Mouse (Mus musculus): Measurements from ENCODE around the gene Tmbim7. TPM values are rescaled to one million over a fixed set of nuclear protein-coding genes. Genes with fewer than 3 reads are reported as not detected.
"Not testable (repeated sequence)": the region's sequence is repeated elsewhere in the genome, so short reads cannot be mapped to it uniquely, and the experiment has no call there.

The Tmbim7 gene
- not detected in 2 replicates for polyA plus RNA-seq (2012; ENCODE audit: insufficient read depth, insufficient read length, missing spikeins)

DNA sequence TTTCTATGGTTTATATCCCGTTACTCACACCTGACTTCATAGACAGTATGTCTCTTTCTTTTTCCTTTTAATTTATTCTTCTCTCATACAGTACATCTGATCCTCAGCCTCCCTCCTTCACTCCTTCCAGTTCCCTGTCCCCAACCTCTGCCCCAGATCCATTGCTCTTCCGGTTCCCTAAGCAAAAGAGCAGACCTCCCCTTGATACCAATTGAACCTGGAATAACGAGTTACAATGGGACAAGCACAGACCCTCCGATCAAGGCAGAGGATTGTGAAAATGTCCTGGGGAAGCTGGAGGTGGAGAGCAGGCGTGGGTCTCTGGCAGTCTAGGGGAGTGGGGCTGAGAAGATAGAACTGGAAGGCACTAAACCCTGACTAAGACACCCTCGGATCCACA is at the start of gene Tmbim7:
TSS of gene Tmbim7 (plus strand) at position 301 of the 400 bp plus-strand sequence.
- H3K4me1 ChIP-seq (ENCODE audit: control insufficient read depth, insufficient read depth, insufficient read length, low read length), result no peaks in the 10 kb centered on the region
- no peak within 1 kb of the TSS for H3K4me3 ChIP-seq (ENCODE audit: insufficient read depth, low read depth, low read length)
- H3K27ac ChIP-seq (replicated peaks; ENCODE audit: low read depth, low read length), result no peak within 1 kb of the TSS

DNA sequence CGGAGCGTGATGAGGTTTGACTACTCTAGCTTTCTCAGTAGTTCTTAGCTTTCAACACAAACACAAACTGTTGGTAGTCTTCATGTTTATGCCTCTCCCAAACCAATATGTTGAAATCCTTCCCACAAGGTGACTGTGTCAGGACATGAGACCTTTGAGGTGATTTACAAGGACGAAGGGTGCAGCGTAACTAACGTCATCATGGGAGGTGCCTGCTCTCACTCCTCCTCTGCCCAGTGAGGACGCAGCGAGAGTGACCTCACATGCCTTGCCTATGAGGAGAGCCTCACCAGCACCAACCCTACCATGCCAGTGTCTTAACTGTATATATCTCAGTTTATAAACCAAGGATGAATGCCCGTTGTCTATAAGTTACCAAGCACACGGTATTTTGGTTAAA is 43.9 kb upstream of the Tmbim7 start:
- Histone ChIP-seq H3K27ac (replicated peaks; ENCODE audit: low read depth, low read length) (no peak overlapping the region), H3K4me3 (ENCODE audit: insufficient read depth, low read depth, low read length) (no peak overlapping the region), H3K4me1 (ENCODE audit: control insufficient read depth, insufficient read depth, insufficient read length, low read length) (no peaks in the 10 kb centered on the region)

DNA sequence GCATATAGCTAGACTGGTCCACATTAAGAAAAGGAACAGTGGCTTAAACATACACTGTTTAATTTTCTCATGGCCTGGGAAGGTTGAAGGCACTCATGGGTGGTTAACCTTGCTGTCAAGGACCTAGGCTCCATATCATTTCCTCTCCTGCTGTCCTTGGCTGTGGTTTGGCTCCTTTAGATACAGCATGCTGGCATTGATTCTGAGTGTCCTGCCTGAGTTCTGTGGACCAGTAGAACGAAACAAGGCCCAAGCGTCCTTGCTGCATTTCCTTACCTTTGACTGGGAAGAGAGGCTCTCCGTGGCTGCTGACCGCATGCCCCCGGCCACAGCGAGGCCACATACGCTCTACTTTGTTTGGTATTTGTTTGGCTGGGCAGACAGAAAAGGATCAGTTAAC is 41.7 kb upstream of the Tmbim7 start:
- no peak overlapping the region for H3K27ac ChIP-seq (replicated peaks; ENCODE audit: low read depth, low read length)
- no peaks in the 10 kb centered on the region for H3K4me1 ChIP-seq (ENCODE audit: control insufficient read depth, insufficient read depth, insufficient read length, low read length)
- no peak overlapping the region for H3K4me3 ChIP-seq (ENCODE audit: insufficient read depth, low read depth, low read length)

DNA sequence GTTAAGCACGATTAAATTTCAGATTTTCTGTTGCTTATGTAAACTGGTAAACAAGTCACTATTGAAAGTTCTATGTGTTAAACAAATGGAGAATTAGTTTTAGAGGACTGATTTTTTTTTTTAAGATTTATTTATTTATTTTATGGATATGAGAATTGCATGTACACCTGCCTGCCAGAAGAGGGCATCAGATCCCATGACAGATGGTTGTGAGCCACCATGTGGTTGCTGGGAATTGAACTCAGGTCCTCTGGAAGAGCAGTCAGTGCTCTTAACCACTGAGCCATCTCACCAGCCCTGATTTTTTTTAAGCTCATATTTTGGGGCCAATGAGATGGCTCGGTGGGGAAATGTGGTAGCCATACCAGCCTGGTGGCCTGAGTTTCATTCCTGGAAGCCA is 39.1 kb upstream of the Tmbim7 start:
- H3K27ac ChIP-seq (replicated peaks; ENCODE audit: low read depth, low read length); H3K4me3 ChIP-seq (ENCODE audit: insufficient read depth, low read depth, low read length); H3K4me1 ChIP-seq (ENCODE audit: control insufficient read depth, insufficient read depth, insufficient read length, low read length): not testable (repeated sequence)

DNA sequence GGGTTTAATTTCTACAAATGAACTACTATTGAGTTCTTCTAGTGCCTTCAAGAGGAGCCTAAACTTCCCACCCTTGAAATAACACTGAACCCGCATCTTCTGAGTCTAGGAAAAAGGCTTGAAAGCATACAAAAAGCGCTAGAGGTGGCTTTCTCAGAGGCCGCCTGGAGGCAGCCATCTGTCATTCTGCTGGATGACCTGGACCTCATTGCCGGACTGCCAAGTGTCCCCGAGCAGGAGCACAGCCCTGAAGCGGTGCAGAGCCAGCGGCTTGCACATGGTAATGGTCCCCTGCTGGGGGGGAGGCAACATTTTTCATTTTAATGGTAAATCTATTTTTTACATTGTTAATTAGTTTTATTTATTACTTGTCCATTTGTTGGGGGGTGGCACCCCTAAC is 30.5 kb upstream of the Tmbim7 start:
- Histone ChIP-seq H3K4me1 (ENCODE audit: control insufficient read depth, insufficient read depth, insufficient read length, low read length) (no peaks in the 10 kb centered on the region), H3K27ac (replicated peaks; ENCODE audit: low read depth, low read length) (no peak overlapping the region)

DNA sequence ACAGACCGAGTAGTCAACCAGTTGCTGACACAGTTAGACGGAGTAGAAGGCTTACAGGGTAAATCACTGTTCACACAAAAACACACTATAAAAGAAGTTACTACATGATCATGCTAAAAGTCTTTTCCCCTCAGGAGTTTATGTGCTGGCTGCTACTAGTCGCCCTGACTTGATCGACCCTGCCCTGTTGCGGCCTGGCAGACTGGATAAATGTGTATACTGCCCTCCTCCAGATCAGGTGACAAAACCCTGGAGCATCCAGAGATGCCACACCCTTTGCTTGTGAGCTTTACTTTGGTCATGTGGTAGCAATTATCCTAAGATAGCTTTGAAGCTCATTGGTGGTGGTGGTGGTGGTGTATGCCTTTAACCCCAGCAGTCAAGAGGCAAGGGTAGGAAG is 20.9 kb upstream of the Tmbim7 start:
- Histone ChIP-seq H3K4me3 (ENCODE audit: insufficient read depth, low read depth, low read length) (no peak overlapping the region), H3K27ac (replicated peaks; ENCODE audit: low read depth, low read length) (no peak overlapping the region), H3K4me1 (ENCODE audit: control insufficient read depth, insufficient read depth, insufficient read length, low read length) (no peaks in the 10 kb centered on the region)

More for the DNA sequence above, 30.5 kb upstream of the Tmbim7 start:
- H3K4me3 ChIP-seq (ENCODE audit: insufficient read depth, low read depth, low read length), result no peak overlapping the region

DNA sequence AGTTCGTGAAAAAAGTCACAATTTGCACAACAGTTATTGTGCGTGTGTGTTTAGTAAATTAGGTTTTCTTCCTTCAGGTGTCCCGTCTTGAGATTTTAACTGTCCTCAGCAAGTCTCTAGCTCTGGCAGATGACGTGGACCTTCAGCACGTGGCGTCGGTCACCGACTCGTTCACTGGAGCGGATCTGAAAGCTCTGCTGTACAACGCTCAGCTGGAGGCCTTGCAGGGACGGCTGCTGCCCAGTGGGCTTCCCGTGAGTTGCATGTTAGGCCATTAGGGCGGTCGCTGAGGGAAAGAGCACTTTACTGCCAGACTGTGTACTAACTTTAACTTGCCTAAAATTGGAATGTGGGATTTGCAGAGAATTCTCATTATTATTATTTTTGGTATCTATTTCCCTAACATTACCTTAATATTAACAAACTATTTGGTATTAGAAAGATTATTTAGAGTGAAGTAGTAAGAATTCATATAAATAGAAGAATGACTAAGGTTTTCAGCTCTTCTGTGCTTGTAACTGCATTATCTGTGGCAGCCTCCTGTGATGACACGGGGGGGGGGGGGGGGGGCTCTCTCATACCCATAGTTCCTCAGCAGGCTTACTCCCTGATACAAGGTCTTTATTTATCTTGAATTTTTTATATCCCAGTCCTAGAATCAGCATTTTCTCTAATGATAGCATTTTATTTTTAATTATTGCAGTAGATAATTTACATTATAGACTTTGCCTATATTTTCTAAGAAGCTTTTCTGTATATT is 19.3 kb upstream of the Tmbim7 start:
- Histone ChIP-seq H3K4me1 (ENCODE audit: control insufficient read depth, insufficient read depth, insufficient read length, low read length) (no peaks in the 10 kb centered on the region), H3K27ac (replicated peaks; ENCODE audit: low read depth, low read length) (no peak overlapping the region), H3K4me3 (ENCODE audit: insufficient read depth, low read depth, low read length) (no peak overlapping the region)

DNA sequence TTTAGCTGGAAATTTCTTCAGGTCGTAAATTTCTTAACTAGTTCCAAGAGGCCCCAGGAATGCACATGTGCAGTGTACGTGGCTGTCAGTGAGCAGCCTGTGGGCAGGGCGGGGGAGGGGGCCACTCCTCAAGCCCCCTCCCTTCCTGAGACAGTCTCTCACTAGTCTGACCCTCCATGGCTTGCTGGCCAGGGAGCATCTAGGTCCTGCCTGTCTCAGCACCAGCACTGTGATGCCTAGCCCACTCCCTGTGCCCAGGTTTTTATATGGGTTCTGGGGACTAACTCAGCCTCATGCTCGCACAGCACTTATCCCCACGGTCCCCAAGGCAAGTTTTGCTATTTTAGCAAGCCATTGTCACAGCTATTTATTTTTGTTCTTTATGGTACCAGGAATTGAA is 18.7 kb upstream of the Tmbim7 start:
- H3K27ac ChIP-seq (replicated peaks; ENCODE audit: low read depth, low read length), result no peak overlapping the region
- H3K4me1 ChIP-seq (ENCODE audit: control insufficient read depth, insufficient read depth, insufficient read length, low read length), result no peaks in the 10 kb centered on the region
- no peak overlapping the region for H3K4me3 ChIP-seq (ENCODE audit: insufficient read depth, low read depth, low read length)

DNA sequence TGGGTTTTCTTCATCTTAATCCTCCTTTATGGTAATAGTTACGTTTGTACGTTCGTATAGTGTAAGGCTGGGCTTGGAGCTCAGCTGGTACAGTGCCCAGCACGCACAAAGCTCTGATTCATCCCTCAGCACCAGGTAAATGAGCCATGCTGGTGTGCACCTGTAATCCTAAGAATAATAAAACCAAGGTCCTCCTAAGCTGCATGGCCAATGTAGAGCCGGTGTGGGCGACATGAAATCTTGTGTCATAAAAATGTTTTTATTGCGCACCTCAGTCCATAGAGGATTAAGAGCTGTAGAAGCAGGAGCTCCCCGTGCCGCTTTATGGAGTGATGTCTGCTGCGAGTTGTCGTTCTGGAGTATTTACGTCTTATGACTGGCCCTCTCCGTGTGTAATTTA is 17.7 kb upstream of the Tmbim7 start:
- no peak overlapping the region for H3K4me3 ChIP-seq (ENCODE audit: insufficient read depth, low read depth, low read length)
- no peaks in the 10 kb centered on the region for H3K4me1 ChIP-seq (ENCODE audit: control insufficient read depth, insufficient read depth, insufficient read length, low read length)
- no peak overlapping the region for H3K27ac ChIP-seq (replicated peaks; ENCODE audit: low read depth, low read length)

DNA sequence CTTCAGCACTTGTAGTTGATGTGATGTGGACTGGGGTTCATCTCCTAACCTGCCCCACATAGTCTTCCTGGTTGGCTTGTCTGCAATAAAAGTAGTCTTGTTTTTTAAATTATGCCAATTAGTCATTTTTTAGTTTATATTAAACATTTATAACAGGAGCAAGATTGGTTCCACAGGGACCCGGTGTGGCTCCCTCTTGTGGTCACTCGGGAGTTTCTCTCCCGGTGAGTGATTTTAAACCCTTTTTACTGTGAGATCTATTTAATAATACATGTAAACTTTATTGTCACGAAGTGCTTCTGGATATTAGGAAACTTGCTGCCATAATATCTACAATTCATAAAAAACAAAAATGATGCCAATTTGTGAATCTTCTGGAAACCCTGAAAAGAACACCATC is 17.0 kb upstream of the Tmbim7 start:
- Histone ChIP-seq H3K4me1 (ENCODE audit: control insufficient read depth, insufficient read depth, insufficient read length, low read length) (no peaks in the 10 kb centered on the region), H3K27ac (replicated peaks; ENCODE audit: low read depth, low read length) (no peak overlapping the region), H3K4me3 (ENCODE audit: insufficient read depth, low read depth, low read length) (no peak overlapping the region)

DNA sequence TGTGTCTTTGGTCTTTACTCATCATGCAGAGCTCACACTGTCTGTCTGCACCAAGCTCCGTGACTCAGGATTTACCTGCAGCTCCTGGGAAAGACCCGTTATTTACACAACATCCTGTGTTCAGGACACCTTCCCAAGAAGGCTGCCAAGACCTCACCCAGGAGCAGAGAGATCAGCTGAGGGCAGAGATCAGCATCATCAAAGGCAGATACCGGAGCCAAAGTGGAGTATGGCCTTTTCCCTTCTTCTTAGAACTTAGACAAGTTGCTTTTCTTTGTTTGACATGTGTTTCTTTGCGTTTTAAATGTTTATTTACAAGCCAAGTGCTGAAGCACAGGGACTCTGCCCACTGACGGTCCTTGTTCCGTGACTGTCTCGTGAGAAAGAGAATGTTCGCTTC is 15.7 kb upstream of the Tmbim7 start:
- H3K4me1 ChIP-seq (ENCODE audit: control insufficient read depth, insufficient read depth, insufficient read length, low read length), result no peaks in the 10 kb centered on the region
- H3K4me3 ChIP-seq (ENCODE audit: insufficient read depth, low read depth, low read length), result no peak overlapping the region
- no peak overlapping the region for H3K27ac ChIP-seq (replicated peaks; ENCODE audit: low read depth, low read length)

DNA sequence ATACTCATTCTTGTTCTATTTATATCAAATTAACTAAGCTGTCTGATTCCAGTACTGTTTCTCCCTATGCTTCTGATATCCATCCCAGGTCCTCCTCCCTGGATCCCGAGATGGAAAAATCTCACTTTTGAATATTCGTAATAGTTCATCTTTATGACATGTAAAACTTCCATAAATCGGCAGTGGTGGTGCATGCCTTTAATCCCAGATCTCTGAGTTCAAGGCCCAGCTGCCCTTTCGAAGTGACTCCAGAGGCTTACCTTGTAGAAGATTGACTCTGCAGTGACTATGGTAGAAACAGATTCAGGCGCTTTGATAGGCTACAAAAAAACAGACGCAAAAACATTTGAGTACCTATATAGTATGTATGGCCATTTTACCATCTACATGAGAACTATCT is 6.4 kb upstream of the Tmbim7 start:
- Histone ChIP-seq H3K4me3 (ENCODE audit: insufficient read depth, low read depth, low read length) (no peak overlapping the region), H3K27ac (replicated peaks; ENCODE audit: low read depth, low read length) (no peak overlapping the region), H3K4me1 (ENCODE audit: control insufficient read depth, insufficient read depth, insufficient read length, low read length) (no peaks in the 10 kb centered on the region)

DNA sequence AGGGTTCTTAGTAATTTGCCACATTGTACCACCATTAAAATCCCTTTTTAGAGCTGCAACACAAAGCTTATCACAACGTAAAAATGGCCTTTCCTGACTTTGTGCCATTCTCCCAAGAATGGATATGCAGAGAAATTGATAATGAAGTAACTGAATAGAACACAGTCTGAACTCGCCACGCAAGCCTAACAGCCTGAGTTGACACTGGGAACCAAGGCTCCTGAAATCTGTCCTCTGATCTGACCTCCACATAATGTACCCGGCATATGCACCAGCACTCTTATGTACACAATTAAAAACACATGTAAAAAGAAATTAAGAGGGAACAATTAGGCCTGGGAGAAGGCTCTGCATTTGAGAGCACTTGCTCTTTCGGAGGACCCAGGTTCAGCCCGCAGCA is 5.7 kb upstream of the Tmbim7 start:
- no peak overlapping the region for H3K4me3 ChIP-seq (ENCODE audit: insufficient read depth, low read depth, low read length)
- H3K27ac ChIP-seq (replicated peaks; ENCODE audit: low read depth, low read length), result no peak overlapping the region
- no peaks in the 10 kb centered on the region for H3K4me1 ChIP-seq (ENCODE audit: control insufficient read depth, insufficient read depth, insufficient read length, low read length)

DNA sequence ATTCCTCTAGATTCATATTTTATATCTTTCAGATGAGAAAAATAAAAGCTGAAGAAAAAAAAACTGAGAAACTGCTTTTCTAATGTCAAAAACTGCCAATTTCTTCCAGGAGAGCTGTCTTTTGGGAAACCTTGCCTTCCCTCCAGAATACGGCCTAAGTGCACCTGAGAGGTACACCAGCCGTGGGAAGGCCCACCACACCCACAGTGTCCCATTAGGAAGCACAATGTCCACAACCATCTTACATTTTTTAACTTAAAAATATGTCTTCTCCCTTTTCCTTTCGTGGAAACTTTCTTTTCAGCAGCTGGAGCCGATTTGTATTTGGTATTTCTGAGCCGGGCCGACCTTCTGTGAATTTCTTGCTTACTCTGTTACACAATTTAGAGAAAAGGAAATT is 4.4 kb upstream of the Tmbim7 start:
- Histone ChIP-seq H3K27ac (replicated peaks; ENCODE audit: low read depth, low read length) (0 out of 2 replicates have a peak overlapping the region, but pooled peaks have one; percentile 32), H3K4me3 (ENCODE audit: insufficient read depth, low read depth, low read length) (peak overlapping the region; percentile 98), H3K4me1 (ENCODE audit: control insufficient read depth, insufficient read depth, insufficient read length, low read length) (no peaks in the 10 kb centered on the region)

DNA sequence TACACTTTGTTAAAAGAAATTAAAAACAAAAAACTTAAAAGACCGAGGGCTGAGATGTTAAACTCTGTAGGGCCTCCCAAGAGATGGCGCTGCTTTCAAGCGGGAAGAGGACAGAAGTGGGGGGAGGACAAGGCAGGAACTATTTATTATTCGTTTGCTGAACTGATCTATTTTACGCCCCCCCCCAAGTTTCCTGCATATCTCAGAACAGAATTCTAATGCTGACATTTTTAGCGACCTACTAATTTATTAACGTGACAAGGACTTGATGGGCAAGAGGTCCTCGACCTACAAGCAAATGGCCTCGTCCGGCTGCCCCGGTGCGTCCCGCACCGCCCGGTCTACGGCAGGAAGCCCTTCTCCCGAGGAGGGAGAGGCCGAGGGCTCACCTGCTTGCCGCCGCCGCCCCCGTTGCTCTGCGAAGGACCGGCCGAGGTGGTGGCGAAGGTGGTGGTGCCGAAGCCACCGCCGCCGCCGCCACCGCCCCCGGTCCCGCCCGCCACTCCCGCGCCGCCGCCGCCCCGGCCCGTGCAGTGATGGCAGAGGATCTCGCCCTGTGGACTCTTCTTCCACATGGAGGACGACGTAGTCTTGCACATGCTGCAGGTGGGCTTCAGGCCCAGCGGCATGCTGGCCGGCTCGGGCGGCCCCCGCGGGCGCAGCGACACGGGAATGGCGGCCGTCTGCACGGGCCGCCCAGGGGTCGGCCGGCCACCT is 3.8 kb upstream of the Tmbim7 start:
- Histone ChIP-seq H3K4me1 (ENCODE audit: control insufficient read depth, insufficient read depth, insufficient read length, low read length) (no peaks in the 10 kb centered on the region), H3K4me3 (ENCODE audit: insufficient read depth, low read depth, low read length) (peak overlapping the region; percentile 98), H3K27ac (replicated peaks; ENCODE audit: low read depth, low read length) (peak overlapping the region; percentile 60)

DNA sequence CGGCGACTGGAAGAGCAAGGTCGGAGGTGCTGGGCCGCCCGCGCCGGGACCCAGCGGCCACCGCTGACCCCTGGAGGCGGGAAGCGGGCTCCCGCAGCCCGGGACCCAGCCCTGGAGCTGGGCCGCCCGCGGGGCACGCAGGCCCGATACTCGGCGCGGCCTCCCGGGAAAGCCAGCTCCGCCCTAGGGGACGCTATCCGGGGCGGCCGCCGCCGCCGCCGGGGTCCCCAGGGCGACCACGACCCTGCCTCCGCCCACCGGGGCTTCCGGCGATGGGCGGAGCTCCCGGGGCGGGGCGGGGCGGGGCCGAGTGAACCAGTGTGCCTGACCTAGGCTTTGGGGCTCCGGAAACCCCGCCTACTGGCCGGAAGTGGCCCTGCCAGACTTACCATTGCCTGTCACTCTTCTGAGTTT is 3.3 kb upstream of the Tmbim7 start:
- H3K27ac ChIP-seq (replicated peaks; ENCODE audit: low read depth, low read length), result peak overlapping the region; percentile 60
- peak overlapping the region; percentile 98 for H3K4me3 ChIP-seq (ENCODE audit: insufficient read depth, low read depth, low read length)

More for the DNA sequence above, 3.3 kb upstream of the Tmbim7 start:
- H3K4me1 ChIP-seq (ENCODE audit: control insufficient read depth, insufficient read depth, insufficient read length, low read length), result no peaks in the 10 kb centered on the region

All from brown adipose tissue, adult 24 weeks (tissue).